Comparison of ENCODE assay signal across 15 mouse cellular contexts in the genomic region with DNA sequence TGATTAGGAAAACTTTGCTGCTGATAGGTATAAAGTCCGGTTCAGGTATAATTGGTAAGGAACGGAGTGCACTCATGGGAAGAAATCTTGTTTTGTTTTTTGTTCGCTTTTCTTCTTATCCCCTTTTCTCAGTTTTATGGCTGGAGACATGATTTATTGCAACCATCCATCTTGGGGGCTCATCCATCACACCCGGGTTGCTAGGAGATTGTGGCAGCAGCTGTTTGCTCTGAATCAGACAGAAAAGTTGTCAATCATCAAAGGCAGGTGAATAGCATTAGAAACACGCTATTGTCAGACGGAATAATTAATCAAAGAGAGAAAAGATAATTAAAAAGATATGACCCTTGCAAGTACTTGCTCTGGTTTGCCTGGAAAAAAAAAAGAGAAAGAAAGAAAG. TPM values are rescaled to one million over a fixed set of nuclear protein-coding genes. Genes with fewer than 3 reads are reported as not detected.
A peak's percentile ranks its signal among the peaks of the same experiment; 100 is the strongest.
DNase-seq lines count a peak whose midpoint lies in the region; ATAC-seq and TF ChIP-seq lines count a peak whose summit lies in the region.
"Had no signal": no experiment of that assay in that cellular context is flagged by ENCODE, and none has a peak within 500 bp of the region (broad histone marks: within the 10 kb centered on the region; RNA-seq: fewer than 3 reads in every experiment).

No protein-coding gene starts in this region.

- ATAC-seq in intestine, embryonic 14.5 days (replicated peaks; ENCODE audit: low FRiP score, low TSS enrichment, low read depth): no peak
- ATAC-seq in intestine, postnatal 0 days: no peak
- ATAC-seq in hindbrain, embryonic 14.5 days (ENCODE audit: low FRiP score): no peak
- ATAC-seq: inflammation-experienced regulatory T-cells, adult 6 months; liver, postnatal 0 days had no signal

- peaks cover 53% of the 10 kb centered on the region for H3K4me1 ChIP-seq in intestine, embryonic 14.5 days (replicated peaks; ENCODE audit: control insufficient read depth, insufficient read depth, low read length)
- no peaks in the 10 kb centered on the region for H3K4me1 ChIP-seq in intestine, postnatal 0 days (replicated peaks; ENCODE audit: control insufficient read depth, insufficient read depth, low read length)
- H3K4me1 ChIP-seq in hindbrain, embryonic 14.5 days (replicated peaks; ENCODE audit: control insufficient read depth, insufficient read depth, low read length): peaks cover 65% of the 10 kb centered on the region

- no peak for DNase-seq in intestine, embryonic 14.5 days (ENCODE audit: low spot score)
- peak; percentile 54 for DNase-seq in embryo, embryonic 9.5 days (ENCODE audit: extremely low spot score)
- DNase-seq in hindbrain, embryonic 14.5 days (ENCODE audit: low spot score): no peak
- DNase-seq in neural tube, embryonic 10.5 days (ENCODE audit: extremely low spot score, low spot score): peak; percentile 72
- no peak for DNase-seq in cerebellum, adult 9-11 months
- no peak for DNase-seq in liver
- DNase-seq in layer of hippocampus, adult 8-10 months (ENCODE audit: low spot score in 2 of 2): no peak
- DNase-seq: cerebellum, adult 11-12 months; liver, postnatal 0 days; thymus, postnatal 25 days had no signal

- H3K9ac ChIP-seq in intestine, embryonic 14.5 days (ENCODE audit: low read length): no peak overlapping the region
- no peak overlapping the region for H3K9ac ChIP-seq in intestine, postnatal 0 days (ENCODE audit: low read depth, low read length)
- peak overlapping the region; percentile 26; the same call in 1 of the 2 replicates for H3K9ac ChIP-seq in hindbrain, embryonic 14.5 days
- H3K9ac ChIP-seq: embryonic facial prominence, embryonic 12.5 days; heart, embryonic 15.5 days; liver, postnatal 0 days had no signal

- no peaks in the 10 kb centered on the region for H3K27me3 ChIP-seq in intestine, embryonic 14.5 days (replicated peaks; ENCODE audit: control insufficient read depth, insufficient read depth, low read length)
- H3K27me3 ChIP-seq in intestine, postnatal 0 days (replicated peaks; ENCODE audit: control insufficient read depth, insufficient read depth, low read length): no peaks in the 10 kb centered on the region
- no peaks in the 10 kb centered on the region for H3K27me3 ChIP-seq in hindbrain, embryonic 14.5 days (ENCODE audit: control insufficient read depth, insufficient read depth, low read length)
- H3K27me3 ChIP-seq: embryonic facial prominence, embryonic 12.5 days; heart, embryonic 15.5 days had no signal

- H3K9me3 ChIP-seq in intestine, embryonic 14.5 days (ENCODE audit: control insufficient read depth, low read length): no peaks in the 10 kb centered on the region
- H3K9me3 ChIP-seq in intestine, postnatal 0 days (ENCODE audit: control insufficient read depth): no peaks in the 10 kb centered on the region
- H3K9me3 ChIP-seq in hindbrain, embryonic 14.5 days (ENCODE audit: control insufficient read depth, low read length): no peaks in the 10 kb centered on the region
- H3K9me3 ChIP-seq: embryonic facial prominence, embryonic 12.5 days; heart, embryonic 15.5 days had no signal

- H3K27ac ChIP-seq in intestine, embryonic 14.5 days (ENCODE audit: low read depth): no peak overlapping the region; the same call in 1 of the 2 replicates
- no peak overlapping the region for H3K27ac ChIP-seq in intestine, postnatal 0 days (ENCODE audit: low read depth, low read length)
- peak overlapping the region; percentile 38 for H3K27ac ChIP-seq in hindbrain, embryonic 14.5 days
- H3K27ac ChIP-seq: embryonic facial prominence, embryonic 12.5 days; heart, embryonic 15.5 days had no signal

- no peaks in the 10 kb centered on the region for H3K36me3 ChIP-seq in intestine, embryonic 14.5 days (ENCODE audit: control insufficient read depth, insufficient read depth, low read length)
- H3K36me3 ChIP-seq in intestine, postnatal 0 days (ENCODE audit: control insufficient read depth, insufficient read depth): no peaks in the 10 kb centered on the region
- H3K36me3 ChIP-seq in hindbrain, embryonic 14.5 days (replicated peaks; ENCODE audit: control insufficient read depth, insufficient read depth): peaks cover 4% of the 10 kb centered on the region; the same call in 1 of the 2 replicates
- H3K36me3 ChIP-seq: embryonic facial prominence, embryonic 12.5 days; heart, embryonic 15.5 days had no signal

- WGBS in intestine, embryonic 14.5 days: 29% methylated on average over 6 of the region's 6 CpGs
- WGBS in intestine, postnatal 0 days: 34% methylated on average over 6 of the region's 6 CpGs
- 14% methylated on average over 6 of the region's 6 CpGs for WGBS in hindbrain, embryonic 14.5 days

- H3K4me2 ChIP-seq in intestine, embryonic 14.5 days (ENCODE audit: low read length): peak overlapping the region; percentile 33
- no peak overlapping the region; the same call in 1 of the 2 replicates for H3K4me2 ChIP-seq in intestine, postnatal 0 days (replicated peaks; ENCODE audit: low read depth)
- H3K4me2 ChIP-seq in hindbrain, embryonic 14.5 days (replicated peaks): peak overlapping the region; percentile 47
- H3K4me2 ChIP-seq: embryonic facial prominence, embryonic 12.5 days; heart, embryonic 15.5 days had no signal

- TF ChIP-seq CTCF in intestine, postnatal 0 days (IDR thresholded peaks at IDR 0.05; ENCODE audit: low read depth): no peak

- H3K4me3 ChIP-seq in intestine, embryonic 14.5 days (ENCODE audit: low read depth, low read length): no peak overlapping the region
- H3K4me3 ChIP-seq in intestine, postnatal 0 days (ENCODE audit: low read depth, low read length): no peak overlapping the region
- peak overlapping the region; percentile 3; the same call in 1 of the 2 replicates for H3K4me3 ChIP-seq in hindbrain, embryonic 14.5 days (replicated peaks; ENCODE audit: low read length)
- H3K4me3 ChIP-seq: embryonic facial prominence, embryonic 12.5 days; heart, embryonic 15.5 days had no signal

RNA-seq across cellular contexts. Expression of gene Tshz3, which starts 12.5 kb away (rescaled TPM):
- 23.9 and 25.1 TPM in 2 replicates for polyA plus RNA-seq in intestine, embryonic 14.5 days (2014; fragmentation: Nextera tagmentation; extraction: Ambion mirVana)
- polyA plus RNA-seq in intestine, postnatal 0 days (2015; fragmentation: Nextera tagmentation; extraction: Ambion mirVana): 2.2 and 3.4 TPM in 2 replicates
- 38.2 and 55.9 TPM in 2 replicates for polyA plus RNA-seq in hindbrain, embryonic 14.5 days (2014; fragmentation: Nextera tagmentation; extraction: Ambion mirVana)
- total RNA-seq in layer of hippocampus, adult 8-10 months (2022): 10 to 100 TPM; 20.2 to 23.5 (median 21.8) TPM
- total RNA-seq: MEL had no signal

Comparison
In these comparisons a context has a peak if more than half of its experiments do, and no peak if none do; other contexts are left out.
1. DNase-seq: peak in embryo, embryonic 9.5 days (single experiment) and neural tube, embryonic 10.5 days (single experiment); none in intestine, embryonic 14.5 days (single experiment), hindbrain, embryonic 14.5 days (single experiment), cerebellum, adult 9-11 months (single experiment), liver (single experiment) and layer of hippocampus, adult 8-10 months (0 of 2).